Mouse (Mus musculus): Measurements from ENCODE around the gene Sult1a1.

Gene Sult1a1

GRCm38 (mm10) chr7:126702358-126702757 is 26.1 kb upstream of the Sult1a1 start:
- peak; percentile 87 for DNase-seq (ENCODE audit: low read depth, low spot score)
- Histone ChIP-seq H3K36me3 (ENCODE audit: control insufficient read depth, insufficient read depth, low read length, poor library complexity, severe bottlenecking) (peaks cover 34% of the 10 kb centered on the region), H3K27me3 (ENCODE audit: control insufficient read depth, insufficient read depth, low read length, poor library complexity, severe bottlenecking) (no peaks in the 10 kb centered on the region)

- no peaks in the 10 kb centered on the region for H3K27me3 ChIP-seq (ENCODE audit: control insufficient read depth, insufficient read depth, low read length, poor library complexity, severe bottlenecking)
- peaks cover 34% of the 10 kb centered on the region for H3K36me3 ChIP-seq (ENCODE audit: control insufficient read depth, insufficient read depth, low read length, poor library complexity, severe bottlenecking)
- DNase-seq (ENCODE audit: low read depth, low spot score): peak; percentile 25
Observed at GRCm38 (mm10) chr7:126701559-126702357, 25.5 kb upstream of the Sult1a1 start.

- H3K27me3 ChIP-seq (ENCODE audit: control insufficient read depth, insufficient read depth, low read length, poor library complexity, severe bottlenecking): no peaks in the 10 kb centered on the region
- peaks cover 34% of the 10 kb centered on the region for H3K36me3 ChIP-seq (ENCODE audit: control insufficient read depth, insufficient read depth, low read length, poor library complexity, severe bottlenecking)
- peak; percentile 94 for DNase-seq (ENCODE audit: low read depth, low spot score)
Observed at GRCm38 (mm10) chr7:126701070-126701469, 24.8 kb upstream of the Sult1a1 start.

GRCm38 (mm10) chr7:126700063-126701015 is 24.1 kb upstream of the Sult1a1 start:
- peaks cover 34% of the 10 kb centered on the region for H3K36me3 ChIP-seq (ENCODE audit: control insufficient read depth, insufficient read depth, low read length, poor library complexity, severe bottlenecking)
- H3K27me3 ChIP-seq (ENCODE audit: control insufficient read depth, insufficient read depth, low read length, poor library complexity, severe bottlenecking): no peaks in the 10 kb centered on the region
- DNase-seq (ENCODE audit: low read depth, low spot score): no peak

- DNase-seq (ENCODE audit: low read depth, low spot score): no peak
- Histone ChIP-seq H3K36me3 (ENCODE audit: control insufficient read depth, insufficient read depth, low read length, poor library complexity, severe bottlenecking) (peaks cover 34% of the 10 kb centered on the region), H3K27me3 (ENCODE audit: control insufficient read depth, insufficient read depth, low read length, poor library complexity, severe bottlenecking) (no peaks in the 10 kb centered on the region)
Observed at GRCm38 (mm10) chr7:126697838-126698237, 21.6 kb upstream of the Sult1a1 start.

- DNase-seq (ENCODE audit: low read depth, low spot score): no peak
- Histone ChIP-seq H3K36me3 (ENCODE audit: control insufficient read depth, insufficient read depth, low read length, poor library complexity, severe bottlenecking) (peaks cover 30% of the 10 kb centered on the region), H3K27me3 (ENCODE audit: control insufficient read depth, insufficient read depth, low read length, poor library complexity, severe bottlenecking) (no peaks in the 10 kb centered on the region)
Observed at GRCm38 (mm10) chr7:126696886-126697285, 20.7 kb upstream of the Sult1a1 start.

- H3K36me3 ChIP-seq (ENCODE audit: control insufficient read depth, insufficient read depth, low read length, poor library complexity, severe bottlenecking): peaks cover 27% of the 10 kb centered on the region
- H3K27me3 ChIP-seq (ENCODE audit: control insufficient read depth, insufficient read depth, low read length, poor library complexity, severe bottlenecking): no peaks in the 10 kb centered on the region
- no peak for DNase-seq (ENCODE audit: low read depth, low spot score)
Observed at GRCm38 (mm10) chr7:126696303-126696702, 20.1 kb upstream of the Sult1a1 start.

GRCm38 (mm10) chr7:126695631-126696207 is 19.5 kb upstream of the Sult1a1 start, which contains the start of gene Slx1b:
Slx1b (minus strand) TSS chr7:126695784.
- Histone ChIP-seq H3K36me3 (ENCODE audit: control insufficient read depth, insufficient read depth, low read length, poor library complexity, severe bottlenecking) (peaks cover 22% of the 10 kb centered on the region), H3K27me3 (ENCODE audit: control insufficient read depth, insufficient read depth, low read length, poor library complexity, severe bottlenecking) (no peaks in the 10 kb centered on the region)
- DNase-seq (ENCODE audit: low read depth, low spot score): peak; percentile 93

GRCm38 (mm10) chr7:126695210-126695611 is 19.0 kb upstream of the Sult1a1 start, which contains the start of gene Bola2:
Bola2 (plus strand) TSS chr7:126695401.
- Histone ChIP-seq H3K36me3 (ENCODE audit: control insufficient read depth, insufficient read depth, low read length, poor library complexity, severe bottlenecking) (peaks cover 18% of the 10 kb centered on the region), H3K27me3 (ENCODE audit: control insufficient read depth, insufficient read depth, low read length, poor library complexity, severe bottlenecking) (no peaks in the 10 kb centered on the region)
- peak; percentile 85 for DNase-seq (ENCODE audit: low read depth, low spot score)

GRCm38 (mm10) chr7:126694441-126695051 is 18.3 kb upstream of the Sult1a1 start:
- no peak for DNase-seq (ENCODE audit: low read depth, low spot score)
- no peaks in the 10 kb centered on the region for H3K27me3 ChIP-seq (ENCODE audit: control insufficient read depth, insufficient read depth, low read length, poor library complexity, severe bottlenecking)
- peaks cover 11% of the 10 kb centered on the region for H3K36me3 ChIP-seq (ENCODE audit: control insufficient read depth, insufficient read depth, low read length, poor library complexity, severe bottlenecking)

GRCm38 (mm10) chr7:126693781-126694180 is 17.5 kb upstream of the Sult1a1 start:
- Histone ChIP-seq H3K36me3 (ENCODE audit: control insufficient read depth, insufficient read depth, low read length, poor library complexity, severe bottlenecking) (peaks cover 6% of the 10 kb centered on the region), H3K27me3 (ENCODE audit: control insufficient read depth, insufficient read depth, low read length, poor library complexity, severe bottlenecking) (no peaks in the 10 kb centered on the region)
- no peak for DNase-seq (ENCODE audit: low read depth, low spot score)

GRCm38 (mm10) chr7:126693256-126693655 is 17.0 kb upstream of the Sult1a1 start:
- Histone ChIP-seq H3K36me3 (ENCODE audit: control insufficient read depth, insufficient read depth, low read length, poor library complexity, severe bottlenecking) (peaks cover 4% of the 10 kb centered on the region), H3K27me3 (ENCODE audit: control insufficient read depth, insufficient read depth, low read length, poor library complexity, severe bottlenecking) (no peaks in the 10 kb centered on the region)
- peak; percentile 93 for DNase-seq (ENCODE audit: low read depth, low spot score)

- DNase-seq (ENCODE audit: low read depth, low spot score): no peak
- H3K36me3 ChIP-seq (ENCODE audit: control insufficient read depth, insufficient read depth, low read length, poor library complexity, severe bottlenecking): peaks cover 4% of the 10 kb centered on the region
- H3K27me3 ChIP-seq (ENCODE audit: control insufficient read depth, insufficient read depth, low read length, poor library complexity, severe bottlenecking): no peaks in the 10 kb centered on the region
Observed at GRCm38 (mm10) chr7:126692426-126692825, 16.2 kb upstream of the Sult1a1 start.

- no peak for DNase-seq (ENCODE audit: low read depth, low spot score)
- H3K27me3 ChIP-seq (ENCODE audit: control insufficient read depth, insufficient read depth, low read length, poor library complexity, severe bottlenecking): no peaks in the 10 kb centered on the region
- peaks cover 3% of the 10 kb centered on the region for H3K36me3 ChIP-seq (ENCODE audit: control insufficient read depth, insufficient read depth, low read length, poor library complexity, severe bottlenecking)
Observed at GRCm38 (mm10) chr7:126691676-126692075, 15.4 kb upstream of the Sult1a1 start.
